Mouse (Mus musculus): ENCODE data around the gene Olfr291.

Gene Olfr291

GRCm38 (mm10) chr7:84853253-84853652 is at the start of gene Olfr291:
Gene Olfr291, plus strand, starts transcription at chr7:84853553.
- no peak for DNase-seq (ENCODE audit: low read depth, low spot score)

GRCm38 (mm10) chr7:84805224-84805623 is 48.1 kb upstream of the Olfr291 start:
- DNase-seq (ENCODE audit: low read depth, low spot score) = no peak

GRCm38 (mm10) chr7:84806159-84806558 is 47.2 kb upstream of the Olfr291 start:
- no peak for DNase-seq (ENCODE audit: low read depth, low spot score)

GRCm38 (mm10) chr7:84884530-84884929 is 31.2 kb downstream of the Olfr291 start:
- no peak for DNase-seq (ENCODE audit: low read depth, low spot score)
